Mouse (Mus musculus): Measurements from ENCODE around the gene Cdipt.

The Cdipt gene

GRCm38 (mm10) chr7:127025556-127026160 lies 49.9 kb downstream of the Cdipt start:
- no peak for DNase-seq (ENCODE audit: low spot score)

GRCm38 (mm10) chr7:127026161-127026600 lies 50.5 kb downstream of the Cdipt start:
- no peak for DNase-seq (ENCODE audit: low spot score)

- no peak for DNase-seq (ENCODE audit: low spot score)
Measured at GRCm38 (mm10) chr7:127026616-127026983, 50.9 kb downstream of the Cdipt start.

GRCm38 (mm10) chr7:127026984-127027726 lies 51.4 kb downstream of the Cdipt start, which contains the start of gene Maz:
Gene Maz, minus strand, starts transcription at chr7:127027037.
- peak; percentile 94 for DNase-seq (ENCODE audit: low spot score)

GRCm38 (mm10) chr7:127027885-127028284 lies 52.2 kb downstream of the Cdipt start:
- DNase-seq (ENCODE audit: low spot score), result no peak

Measured in adipocyte (in vitro differentiated cells).